Mouse (Mus musculus) layer of hippocampus, postnatal 36 days (tissue): ENCODE measurements around the gene Ctnnd1. TPM values are rescaled to one million over a fixed set of nuclear protein-coding genes. Genes with fewer than 3 reads are reported as not detected.

Experiments
- DNase-seq, 2 experiments: peaks; one replicate each; pipeline ENCODE4 v3.0.0; 2022
- total RNA-seq, 2 experiments: library from RNA; stranded (reverse); gene quantifications; 2 replicates each; pipeline ENCODE4 v1.2.3; 2021

Ctnnd1 gene
- total RNA-seq, 2 experiments from 2014 or later: 50.8 to 53.1 TPM

GRCm38 (mm10) chr2:84599270-84599888 lies 51.2 kb downstream of the Ctnnd1 start:
- no peak for DNase-seq

- DNase-seq: no peak
These were observed 53.4 kb downstream of the Ctnnd1 start for GRCm38 (mm10) chr2:84597123-84597522.

- DNase-seq: no peak
These were observed 57.8 kb downstream of the Ctnnd1 start for GRCm38 (mm10) chr2:84592801-84593200.

- no peak for DNase-seq
These were observed 64.9 kb downstream of the Ctnnd1 start for GRCm38 (mm10) chr2:84585700-84586099.

GRCm38 (mm10) chr2:84582286-84582685 lies 68.3 kb downstream of the Ctnnd1 start:
- no peak for DNase-seq

- no peak for DNase-seq
These were observed 69.4 kb downstream of the Ctnnd1 start for GRCm38 (mm10) chr2:84581208-84581607.

- DNase-seq: no peak
These were observed 71.3 kb downstream of the Ctnnd1 start for GRCm38 (mm10) chr2:84579311-84579710.

- DNase-seq: no peak
These were observed 76.4 kb downstream of the Ctnnd1 start for GRCm38 (mm10) chr2:84574130-84574529.

GRCm38 (mm10) chr2:84556888-84557514 lies 93.6 kb downstream of the Ctnnd1 start:
- DNase-seq: no peak

- no peak for DNase-seq
These were observed 99.0 kb downstream of the Ctnnd1 start for GRCm38 (mm10) chr2:84551390-84552100.

Other genes starting within 250 kb of the Ctnnd1 start
- 1 to 10 TPM; 7.5 to 8.0 TPM for gene Calcrl, start 225.4 kb downstream of the Ctnnd1 start, total RNA-seq
- 1 to 10 TPM; 3.3 to 3.7 TPM for gene Tfpi, start 174.0 kb downstream of the Ctnnd1 start, total RNA-seq
- not detected for gene Btbd18, start 8.3 kb upstream of the Ctnnd1 start, total RNA-seq
- 10 to 100 TPM; 26.7 to 28.3 TPM for gene Selenoh, start 20.0 kb upstream of the Ctnnd1 start, total RNA-seq
- 1 to 10 TPM; 3.8 to 3.9 TPM for gene Gm28635, start 27.3 kb upstream of the Ctnnd1 start, total RNA-seq
- gene Med19, start 27.6 kb upstream of the Ctnnd1 start, total RNA-seq: 10 to 100 TPM; 29.5 to 32.2 TPM
- 100 to 1,000 TPM; 225 to 252 TPM for gene Tmx2, start 28.4 kb upstream of the Ctnnd1 start, total RNA-seq
- gene Zdhhc5, start 64.4 kb upstream of the Ctnnd1 start, total RNA-seq: 10 to 100 TPM; 37.1 to 38.9 TPM
- 1 to 10 TPM; 8.7 to 10.0 TPM for gene Clp1, start 76.6 kb upstream of the Ctnnd1 start, total RNA-seq
- gene Ypel4, start 83.3 kb upstream of the Ctnnd1 start, total RNA-seq: 10 to 100 TPM; 79.7 to 82.7 TPM
- gene Gm19426, start 92.9 kb upstream of the Ctnnd1 start, total RNA-seq: 1 to 10 TPM; 2.8 to 3.4 TPM
- gene Serping1, start 124.7 kb upstream of the Ctnnd1 start, total RNA-seq: 1 to 10 TPM; 5.5 to 7.5 TPM
- gene Ube2l6, start 148.1 kb upstream of the Ctnnd1 start, total RNA-seq: 1 to 10 TPM; 4.2 to 4.3 TPM
- not detected for gene Smtnl1, start 171.9 kb upstream of the Ctnnd1 start, total RNA-seq
- 10 to 100 TPM; 45.0 to 48.7 TPM for gene Timm10, start 176.2 kb upstream of the Ctnnd1 start, total RNA-seq
- 1 to 10 TPM in 1 of 2 experiments, under 1 TPM in 1; 0.48 to 1.2 TPM for gene Slc43a1, start 188.1 kb upstream of the Ctnnd1 start, total RNA-seq
- 10 to 100 TPM; 91.2 to 94.8 TPM for gene Rtn4rl2, start 235.9 kb upstream of the Ctnnd1 start, total RNA-seq